Mouse (Mus musculus): Measurements from ENCODE around the gene Trit1. TPM values are rescaled to one million over a fixed set of nuclear protein-coding genes. Genes with fewer than 3 reads are reported as not detected.

The Trit1 gene
- polyA plus RNA-seq, 1 experiment from 2014 or later: 12.0 TPM

- TF ChIP-seq CTCF (IDR thresholded peaks at IDR 0.05; ENCODE audit: low read depth) (no peak), EP300 (optimal IDR thresholded peaks at IDR 0.05) (no peak)
- 52% methylated on average over 3 of the region's 3 CpGs for WGBS
Observed at GRCm38 (mm10) chr4:122992276-122992675, 24.1 kb upstream of the Trit1 start.

GRCm38 (mm10) chr4:122995404-122996220 lies 20.8 kb upstream of the Trit1 start, which contains the start of gene Mycl:
TSS of gene Mycl (plus strand) at chr4:122995652.
- Histone ChIP-seq H3K4me2 (replicated peaks; ENCODE audit: low read depth) (peak within 1 kb of the TSS; percentile 98), H3K4me1 (replicated peaks; ENCODE audit: control insufficient read depth, insufficient read depth) (no peaks in the 10 kb centered on the region), H3K9me3 (ENCODE audit: control insufficient read depth, low read length) (no peaks in the 10 kb centered on the region), H3K36me3 (ENCODE audit: control insufficient read depth, insufficient read depth, low read length) (no peaks in the 10 kb centered on the region), H3K4me3 (ENCODE audit: low read depth, low read length) (peak within 1 kb of the TSS; percentile 80), H3K27me3 (ENCODE audit: control insufficient read depth, insufficient read depth, low read length) (no peaks in the 10 kb centered on the region), H3K9ac (ENCODE audit: low read length) (peak within 1 kb of the TSS; percentile 78), H3K27ac (replicated peaks) (peak within 1 kb of the TSS; percentile 85)
- WGBS: under 1% methylated on average over 50 of the region's 69 CpGs
- DNase-seq (ENCODE audit: low spot score) (peak; percentile 92), ATAC-seq (ENCODE audit: low FRiP score, low TSS enrichment) (peak; percentile 92)
- TF ChIP-seq EP300 (optimal IDR thresholded peaks at IDR 0.05) (no peak), CTCF (IDR thresholded peaks at IDR 0.05; ENCODE audit: low read depth) (peak; percentile 93)

More at GRCm38 (mm10) chr4:122992276-122992675, 24.1 kb upstream of the Trit1 start:
- no peak overlapping the region for H3K27ac ChIP-seq (replicated peaks)
- no peak overlapping the region for H3K4me2 ChIP-seq (replicated peaks; ENCODE audit: low read depth)
- H3K4me3 ChIP-seq (ENCODE audit: low read depth, low read length): no peak overlapping the region
- no peak overlapping the region for H3K9ac ChIP-seq (ENCODE audit: low read length)
- DNase-seq (ENCODE audit: low spot score) (no peak), ATAC-seq (ENCODE audit: low FRiP score, low TSS enrichment) (no peak)
- no peaks in the 10 kb centered on the region for H3K9me3 ChIP-seq (ENCODE audit: control insufficient read depth, low read length)
- no peaks in the 10 kb centered on the region for H3K4me1 ChIP-seq (replicated peaks; ENCODE audit: control insufficient read depth, insufficient read depth)
- no peaks in the 10 kb centered on the region for H3K27me3 ChIP-seq (ENCODE audit: control insufficient read depth, insufficient read depth, low read length)
- no peaks in the 10 kb centered on the region for H3K36me3 ChIP-seq (ENCODE audit: control insufficient read depth, insufficient read depth, low read length)

GRCm38 (mm10) chr4:122996221-122996617 lies 20.2 kb upstream of the Trit1 start:
- H3K9me3 ChIP-seq (ENCODE audit: control insufficient read depth, low read length): no peaks in the 10 kb centered on the region
- WGBS: 0% methylated on average over 28 of the region's 32 CpGs
- no peaks in the 10 kb centered on the region for H3K36me3 ChIP-seq (ENCODE audit: control insufficient read depth, insufficient read depth, low read length)
- H3K4me3 ChIP-seq (ENCODE audit: low read depth, low read length): peak overlapping the region; percentile 80
- ATAC-seq (ENCODE audit: low FRiP score, low TSS enrichment): peak; percentile 32
- H3K4me2 ChIP-seq (replicated peaks; ENCODE audit: low read depth): peak overlapping the region; percentile 98
- H3K4me1 ChIP-seq (replicated peaks; ENCODE audit: control insufficient read depth, insufficient read depth): no peaks in the 10 kb centered on the region
- no peak for TF ChIP-seq CTCF (IDR thresholded peaks at IDR 0.05; ENCODE audit: low read depth)
- no peak for TF ChIP-seq EP300 (optimal IDR thresholded peaks at IDR 0.05)
- DNase-seq (ENCODE audit: low spot score): no peak
- peak overlapping the region; percentile 78 for H3K9ac ChIP-seq (ENCODE audit: low read length)
- peak overlapping the region; percentile 85 for H3K27ac ChIP-seq (replicated peaks)
- no peaks in the 10 kb centered on the region for H3K27me3 ChIP-seq (ENCODE audit: control insufficient read depth, insufficient read depth, low read length)

- no peaks in the 10 kb centered on the region for H3K36me3 ChIP-seq (ENCODE audit: control insufficient read depth, insufficient read depth, low read length)
- peak; percentile 40; the same call in 1 of the 2 replicates for ATAC-seq (ENCODE audit: low FRiP score, low TSS enrichment)
- peak overlapping the region; percentile 98 for H3K4me2 ChIP-seq (replicated peaks; ENCODE audit: low read depth)
- no peaks in the 10 kb centered on the region for H3K9me3 ChIP-seq (ENCODE audit: control insufficient read depth, low read length)
- peak overlapping the region; percentile 78 for H3K9ac ChIP-seq (ENCODE audit: low read length)
- under 1% methylated on average over 47 of the region's 47 CpGs for WGBS
- H3K27me3 ChIP-seq (ENCODE audit: control insufficient read depth, insufficient read depth, low read length): no peaks in the 10 kb centered on the region
- H3K4me1 ChIP-seq (replicated peaks; ENCODE audit: control insufficient read depth, insufficient read depth): no peaks in the 10 kb centered on the region
- TF ChIP-seq EP300 (optimal IDR thresholded peaks at IDR 0.05) (no peak), CTCF (IDR thresholded peaks at IDR 0.05; ENCODE audit: low read depth) (peak; percentile 48)
- peak overlapping the region; percentile 80 for H3K4me3 ChIP-seq (ENCODE audit: low read depth, low read length)
- DNase-seq (ENCODE audit: low spot score): peak; percentile 59
- peak overlapping the region; percentile 85 for H3K27ac ChIP-seq (replicated peaks)
Observed at GRCm38 (mm10) chr4:122996618-122997381, 19.6 kb upstream of the Trit1 start.

GRCm38 (mm10) chr4:122998537-122999262 lies 17.7 kb upstream of the Trit1 start:
- H3K27ac ChIP-seq (replicated peaks): no peak overlapping the region
- H3K4me2 ChIP-seq (replicated peaks; ENCODE audit: low read depth): no peak overlapping the region; the same call in 1 of the 2 replicates
- no peak for ATAC-seq (ENCODE audit: low FRiP score, low TSS enrichment)
- H3K27me3 ChIP-seq (ENCODE audit: control insufficient read depth, insufficient read depth, low read length): no peaks in the 10 kb centered on the region
- peak; percentile 52 for DNase-seq (ENCODE audit: low spot score)
- H3K4me3 ChIP-seq (ENCODE audit: low read depth, low read length): no peak overlapping the region
- no peak overlapping the region for H3K9ac ChIP-seq (ENCODE audit: low read length)
- TF ChIP-seq EP300 (optimal IDR thresholded peaks at IDR 0.05): no peak
- TF ChIP-seq CTCF (IDR thresholded peaks at IDR 0.05; ENCODE audit: low read depth): no peak
- no peaks in the 10 kb centered on the region for H3K36me3 ChIP-seq (ENCODE audit: control insufficient read depth, insufficient read depth, low read length)
- H3K9me3 ChIP-seq (ENCODE audit: control insufficient read depth, low read length): no peaks in the 10 kb centered on the region
- WGBS: 40% methylated on average over 12 of the region's 12 CpGs
- H3K4me1 ChIP-seq (replicated peaks; ENCODE audit: control insufficient read depth, insufficient read depth): no peaks in the 10 kb centered on the region

Data from stomach, postnatal 0 days (tissue).